In the genomic region with DNA sequence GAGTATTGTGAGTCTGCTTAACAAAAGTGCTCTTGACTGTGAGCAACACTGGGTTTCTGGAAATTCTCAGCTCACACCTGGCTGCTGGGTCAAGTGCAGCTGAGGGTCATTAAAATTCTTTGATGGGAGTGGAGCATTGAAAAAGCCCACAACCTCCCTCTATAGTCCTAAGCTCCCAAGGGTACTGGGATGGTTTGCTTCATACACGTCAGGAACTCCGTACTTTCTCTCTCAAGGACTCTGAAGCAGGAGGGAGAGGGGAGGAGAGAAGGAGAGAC, we compare ENCODE assay signal across 14 mouse cellular contexts. TPM values are rescaled to one million over a fixed set of nuclear protein-coding genes. Genes with fewer than 3 reads are reported as not detected.
DNase-seq lines count a peak whose midpoint lies in the region; ATAC-seq and TF ChIP-seq lines count a peak whose summit lies in the region.
"Had no signal": no experiment of that assay in that cellular context is flagged by ENCODE, and none has a peak within 500 bp of the region (broad histone marks: within the 10 kb centered on the region; RNA-seq: fewer than 3 reads in every experiment).

No protein-coding gene starts in this region.

- WGBS in liver, embryonic 12.5 days (ENCODE audit: insufficient replicate concordance), result 61% methylated on average over 2 of the region's 2 CpGs
- 76% methylated on average over 2 of the region's 2 CpGs for WGBS in liver, postnatal 0 days (ENCODE audit: insufficient replicate concordance)
- WGBS in heart, embryonic 16.5 days, result 21% methylated on average over 2 of the region's 2 CpGs
- 65% methylated on average over 2 of the region's 2 CpGs for WGBS in liver, embryonic 13.5 days (ENCODE audit: insufficient replicate concordance)

- peaks cover 5% of the 10 kb centered on the region for H3K27me3 ChIP-seq in liver, embryonic 12.5 days (replicated peaks)
- no peaks in the 10 kb centered on the region for H3K27me3 ChIP-seq in liver, postnatal 0 days (ENCODE audit: insufficient read depth, low read length)
- no peaks in the 10 kb centered on the region for H3K27me3 ChIP-seq in heart, embryonic 16.5 days (ENCODE audit: control insufficient read depth, insufficient read depth, low read length)
- H3K27me3 ChIP-seq in liver, embryonic 13.5 days, result no peaks in the 10 kb centered on the region
- H3K27me3 ChIP-seq: forebrain, embryonic 13.5 days; stomach, embryonic 15.5 days had no signal

- ATAC-seq in liver, embryonic 12.5 days, result no peak
- no peak for ATAC-seq in liver, postnatal 0 days
- peak; percentile 85 for ATAC-seq in heart, embryonic 16.5 days (replicated peaks; ENCODE audit: extremely low read depth, insufficient read depth, low FRiP score)
- no peak for ATAC-seq in liver, embryonic 13.5 days (ENCODE audit: low read depth)
- ATAC-seq in activated CD4-positive, CD25-positive, alpha-beta regulatory T cell, adult 4 months, result no peak
- ATAC-seq: forebrain, embryonic 13.5 days had no signal

- no peak for DNase-seq in liver, postnatal 0 days
- no peak for DNase-seq in liver, embryonic 13.5 days
- no peak for DNase-seq in left cerebral cortex, adult 8-10 months (ENCODE audit: low spot score in 2 of 2)
- DNase-seq in urinary bladder, postnatal 36 days (ENCODE audit: low spot score in 2 of 2), result no peak
- DNase-seq: adrenal gland, postnatal 25 days; gastrocnemius, postnatal 10 days; kidney, postnatal 10 days; thymus, postnatal 4 days had no signal

- TF ChIP-seq EP300 in liver, postnatal 0 days (IDR thresholded peaks at IDR 0.05; ENCODE audit: low read depth), result no peak

- peak overlapping the region; percentile 56 for H3K27ac ChIP-seq in liver, embryonic 12.5 days
- H3K27ac ChIP-seq in liver, postnatal 0 days (ENCODE audit: low read depth), result no peak overlapping the region
- H3K27ac ChIP-seq in heart, embryonic 16.5 days (ENCODE audit: low read length), result peak overlapping the region; percentile 95
- H3K27ac ChIP-seq in liver, embryonic 13.5 days, result peak overlapping the region; percentile 63; the same call in 1 of the 2 replicates
- H3K27ac ChIP-seq: forebrain, embryonic 13.5 days; hindbrain, embryonic 14.5 days; stomach, embryonic 15.5 days had no signal

- H3K4me1 ChIP-seq in liver, embryonic 12.5 days, result peaks cover 32% of the 10 kb centered on the region
- 0 out of 2 replicates have a peak, but pooled peaks cover 4% of the 10 kb centered on the region for H3K4me1 ChIP-seq in liver, postnatal 0 days (ENCODE audit: insufficient read depth)
- peaks cover 17% of the 10 kb centered on the region for H3K4me1 ChIP-seq in heart, embryonic 16.5 days (ENCODE audit: control insufficient read depth, insufficient read depth, low read length)
- peaks cover 32% of the 10 kb centered on the region for H3K4me1 ChIP-seq in liver, embryonic 13.5 days (replicated peaks)
- H3K4me1 ChIP-seq: forebrain, embryonic 13.5 days; stomach, embryonic 15.5 days had no signal

- no peak for TF ChIP-seq CTCF in liver, postnatal 0 days (IDR thresholded peaks at IDR 0.05; ENCODE audit: low read depth)

- H3K4me2 ChIP-seq in liver, embryonic 12.5 days, result peak overlapping the region; percentile 57
- H3K4me2 ChIP-seq in liver, postnatal 0 days (ENCODE audit: low read depth, low read length), result no peak overlapping the region
- peak overlapping the region; percentile 54 for H3K4me2 ChIP-seq in heart, embryonic 16.5 days (ENCODE audit: low read depth, low read length)
- H3K4me2 ChIP-seq in liver, embryonic 13.5 days, result no peak overlapping the region
- H3K4me2 ChIP-seq: forebrain, embryonic 13.5 days; hindbrain, embryonic 14.5 days; stomach, embryonic 15.5 days had no signal

- no peak overlapping the region for H3K9ac ChIP-seq in liver, embryonic 12.5 days
- no peak overlapping the region for H3K9ac ChIP-seq in liver, postnatal 0 days (replicated peaks)
- peak overlapping the region; percentile 62 for H3K9ac ChIP-seq in heart, embryonic 16.5 days (ENCODE audit: low read length)
- H3K9ac ChIP-seq in liver, embryonic 13.5 days, result no peak overlapping the region
- H3K9ac ChIP-seq: forebrain, embryonic 13.5 days; hindbrain, embryonic 14.5 days; stomach, embryonic 15.5 days had no signal

- H3K36me3 ChIP-seq in liver, embryonic 12.5 days, result no peaks in the 10 kb centered on the region
- H3K36me3 ChIP-seq in liver, postnatal 0 days (replicated peaks; ENCODE audit: insufficient read depth, low read length), result no peaks in the 10 kb centered on the region
- H3K36me3 ChIP-seq in heart, embryonic 16.5 days (ENCODE audit: control insufficient read depth, insufficient read depth), result no peaks in the 10 kb centered on the region
- H3K36me3 ChIP-seq in liver, embryonic 13.5 days, result no peaks in the 10 kb centered on the region
- H3K36me3 ChIP-seq: stomach, embryonic 15.5 days had no signal

- no peak overlapping the region for H3K4me3 ChIP-seq in liver, embryonic 12.5 days
- no peak overlapping the region for H3K4me3 ChIP-seq in liver, postnatal 0 days (ENCODE audit: low read depth, low read length)
- H3K4me3 ChIP-seq in heart, embryonic 16.5 days (ENCODE audit: low read length), result no peak overlapping the region; the same call in 1 of the 2 replicates
- H3K4me3 ChIP-seq in liver, embryonic 13.5 days (replicated peaks), result no peak overlapping the region
- H3K4me3 ChIP-seq: forebrain, embryonic 13.5 days; stomach, embryonic 15.5 days had no signal

- H3K9me3 ChIP-seq in liver, embryonic 12.5 days (replicated peaks), result no peaks in the 10 kb centered on the region
- no peaks in the 10 kb centered on the region for H3K9me3 ChIP-seq in liver, postnatal 0 days (ENCODE audit: low read length)
- no peaks in the 10 kb centered on the region for H3K9me3 ChIP-seq in heart, embryonic 16.5 days (replicated peaks; ENCODE audit: control insufficient read depth, low read length)
- H3K9me3 ChIP-seq in liver, embryonic 13.5 days (replicated peaks), result no peaks in the 10 kb centered on the region
- H3K9me3 ChIP-seq: forebrain, embryonic 13.5 days; stomach, embryonic 15.5 days had no signal

RNA-seq across cellular contexts. Expression of a gene that starts 19.3 kb away (rescaled TPM):
- polyA plus RNA-seq in liver, embryonic 12.5 days (2016; fragmentation: Nextera tagmentation; extraction: Ambion mirVana), result 8.8 and 10.0 TPM in 2 replicates
- 8.6 and 9.1 TPM in 2 replicates for polyA plus RNA-seq in liver, postnatal 0 days (2015; fragmentation: Nextera tagmentation; extraction: Ambion mirVana)
- polyA plus RNA-seq in heart, embryonic 16.5 days (2015; fragmentation: Nextera tagmentation; extraction: Ambion mirVana), result 53.9 and 59.9 TPM in 2 replicates
- polyA plus RNA-seq in liver, embryonic 13.5 days (2015; fragmentation: Nextera tagmentation; extraction: Ambion mirVana), result 5.7 and 6.3 TPM in 2 replicates
- 10 to 100 TPM; 52.0 to 72.2 (median 56.2) TPM for total RNA-seq in left cerebral cortex, adult 8-10 months (2022)
- under 1 TPM in 1 of 2 experiments, not detected in 1; 0.41 TPM for polyA plus RNA-seq in activated CD4-positive, CD25-positive, alpha-beta regulatory T cell, adult 4 months (2017; shearing (Covaris generic))

RNA-seq across cellular contexts. Expression of a gene that starts 36.1 kb away (rescaled TPM):
- polyA plus RNA-seq in liver, embryonic 12.5 days (2016; fragmentation: Nextera tagmentation; extraction: Ambion mirVana), result 69.7 and 73.6 TPM in 2 replicates
- polyA plus RNA-seq in liver, postnatal 0 days (2015; fragmentation: Nextera tagmentation; extraction: Ambion mirVana), result 72.1 and 78.7 TPM in 2 replicates
- 83.3 and 106 TPM in 2 replicates for polyA plus RNA-seq in heart, embryonic 16.5 days (2015; fragmentation: Nextera tagmentation; extraction: Ambion mirVana)
- 68.9 and 84.2 TPM in 2 replicates for polyA plus RNA-seq in liver, embryonic 13.5 days (2015; fragmentation: Nextera tagmentation; extraction: Ambion mirVana)
- total RNA-seq in left cerebral cortex, adult 8-10 months (2022), result 10 to 100 TPM; 78.2 to 89.6 (median 84.4) TPM
- 100 to 1,000 TPM; 159 to 170 TPM for polyA plus RNA-seq in activated CD4-positive, CD25-positive, alpha-beta regulatory T cell, adult 4 months (2017; shearing (Covaris generic))

Comparison
In these comparisons a context has a peak if more than half of its experiments do, and no peak if none do; other contexts are left out.
1. H3K4me2 ChIP-seq: peak in liver, embryonic 12.5 days (single experiment) and heart, embryonic 16.5 days (single experiment); none in liver, postnatal 0 days (single experiment) and liver, embryonic 13.5 days (single experiment).